8 mouse cellular contexts compared by ENCODE assay signal in genomic region chr6:124910032-124910431, GRCm38 (mm10). TPM values are rescaled to one million over a fixed set of nuclear protein-coding genes. Genes with fewer than 3 reads are reported as not detected.
DNase-seq lines count a peak whose midpoint lies in the region; ATAC-seq and TF ChIP-seq lines count a peak whose summit lies in the region.

No protein-coding gene starts in this region.

- peak overlapping the region; percentile 43 for H3K4me2 ChIP-seq in limb, embryonic 14.5 days (replicated peaks; ENCODE audit: low read depth, low read length, severe bottlenecking)

- TF ChIP-seq POLR2A in thymus, adult 2 months (IDR thresholded peaks at IDR 0.05; ENCODE audit: control insufficient read depth, extremely low read depth, insufficient read depth, low read length, poor library complexity), result no peak
- TF ChIP-seq POLR2A in limb, embryonic 14.5 days (IDR thresholded peaks at IDR 0.05; ENCODE audit: borderline replicate concordance, extremely low read depth, insufficient read depth, insufficient read length), result 0 out of 2 replicates have a peak, but pooled peaks have one; percentile 18

- DNase-seq in cerebellum, adult 11 months, result peak; percentile 24
- DNase-seq in cerebellum, adult 9-10 months, result no peak
- DNase-seq in thymus, postnatal 36 days, result peak; percentile 28 to 48
- no peak for DNase-seq in thymus, adult 2 months
- DNase-seq in limb, embryonic 14.5 days (ENCODE audit: low spot score), result no peak
- no peak for DNase-seq in urinary bladder, adult 18-20 months (ENCODE audit: low spot score in 2 of 2)
- no peak for DNase-seq in right cerebral cortex, adult 18-20 months
- no peak for DNase-seq in layer of hippocampus, adult 9-11 months

- H3K9me3 ChIP-seq in limb, embryonic 14.5 days (ENCODE audit: control insufficient read depth, low read length), result no peaks in the 10 kb centered on the region

- peak overlapping the region; percentile 38 for H3K9ac ChIP-seq in limb, embryonic 14.5 days (ENCODE audit: low read depth, low read length, severe bottlenecking)

- TF ChIP-seq CTCF in thymus, adult 2 months (IDR thresholded peaks at IDR 0.05; ENCODE audit: borderline replicate concordance, control insufficient read depth, extremely low read depth, insufficient read depth, low read length, poor library complexity), result no peak

- no peak overlapping the region for H3K27ac ChIP-seq in thymus, adult 2 months (ENCODE audit: control insufficient read depth, insufficient read depth, low read length)
- H3K27ac ChIP-seq in limb, embryonic 14.5 days (replicated peaks; ENCODE audit: low read depth, low read length), result no peak overlapping the region

- peaks cover 31% of the 10 kb centered on the region for H3K4me1 ChIP-seq in thymus, adult 2 months (replicated peaks; ENCODE audit: control insufficient read depth, insufficient read depth, low read length)
- peaks cover 15% of the 10 kb centered on the region for H3K4me1 ChIP-seq in limb, embryonic 14.5 days (ENCODE audit: control insufficient read depth, insufficient read depth, low read length)

- H3K4me3 ChIP-seq in thymus, adult 2 months (ENCODE audit: control insufficient read depth, insufficient read depth, low read length), result no peak overlapping the region
- peak overlapping the region; percentile 13 for H3K4me3 ChIP-seq in limb, embryonic 14.5 days (replicated peaks; ENCODE audit: low read length)

- peaks cover 12% of the 10 kb centered on the region for H3K36me3 ChIP-seq in thymus, adult 2 months (ENCODE audit: control insufficient read depth, insufficient read depth, low read length)
- H3K36me3 ChIP-seq in limb, embryonic 14.5 days (ENCODE audit: control insufficient read depth, insufficient read depth, low read length), result peaks cover 26% of the 10 kb centered on the region

- H3K27me3 ChIP-seq in thymus, adult 2 months (ENCODE audit: control insufficient read depth, insufficient read depth, low read length), result no peaks in the 10 kb centered on the region
- no peaks in the 10 kb centered on the region for H3K27me3 ChIP-seq in limb, embryonic 14.5 days (ENCODE audit: control insufficient read depth, insufficient read depth, low read length)

- WGBS in thymus, adult 2 months, result 15% methylated on average over 32 of the region's 32 CpGs
- WGBS in limb, embryonic 14.5 days, result 5% methylated on average over 28 of the region's 32 CpGs

- no peak for ATAC-seq in limb, embryonic 14.5 days (ENCODE audit: low FRiP score, low read depth)

RNA-seq across cellular contexts. Expression of gene Lag3, which starts 1.5 kb away (rescaled TPM):
- 27.7 and 30.1 TPM in 2 replicates for polyA plus RNA-seq in thymus, adult 2 months (2012; rRNA removed)
- polyA plus RNA-seq in limb, embryonic 14.5 days (2012; rRNA removed), result 2.3 and 3.2 TPM in 2 replicates
- polyA plus RNA-seq in limb, embryonic 14.5 days (2014; fragmentation: Nextera tagmentation; extraction: Ambion mirVana), result 2.0 and 2.6 TPM in 2 replicates

RNA-seq across cellular contexts. Expression of gene Ptms, which starts 9.9 kb away (rescaled TPM):
- 1,595 and 1,797 TPM in 2 replicates for polyA plus RNA-seq in thymus, adult 2 months (2012; rRNA removed)
- 1,126 and 1,778 TPM in 2 replicates for polyA plus RNA-seq in limb, embryonic 14.5 days (2012; rRNA removed)
- polyA plus RNA-seq in limb, embryonic 14.5 days (2014; fragmentation: Nextera tagmentation; extraction: Ambion mirVana), result 306 and 353 TPM in 2 replicates

RNA-seq across cellular contexts. Expression of gene Mlf2, which starts 21.2 kb away (rescaled TPM):
- polyA plus RNA-seq in thymus, adult 2 months (2012; rRNA removed), result 404 and 428 TPM in 2 replicates
- polyA plus RNA-seq in limb, embryonic 14.5 days (2012; rRNA removed), result 407 and 471 TPM in 2 replicates
- polyA plus RNA-seq in limb, embryonic 14.5 days (2014; fragmentation: Nextera tagmentation; extraction: Ambion mirVana), result 355 and 380 TPM in 2 replicates

RNA-seq across cellular contexts. Expression of gene Cd4, which starts 22.0 kb away (rescaled TPM):
- polyA plus RNA-seq in thymus, adult 2 months (2012; rRNA removed), result 549 and 565 TPM in 2 replicates
- 0.23 and 0.26 TPM in 2 replicates for polyA plus RNA-seq in limb, embryonic 14.5 days (2012; rRNA removed)
- 0.10 and 0.51 TPM in 2 replicates for polyA plus RNA-seq in limb, embryonic 14.5 days (2014; fragmentation: Nextera tagmentation; extraction: Ambion mirVana)

RNA-seq across cellular contexts. Expression of gene Gpr162, which starts 46.2 kb away (rescaled TPM):
- polyA plus RNA-seq in thymus, adult 2 months (2012; rRNA removed), result 136 and 138 TPM in 2 replicates
- polyA plus RNA-seq in limb, embryonic 14.5 days (2012; rRNA removed), result 7.5 and 10.8 TPM in 2 replicates
- polyA plus RNA-seq in limb, embryonic 14.5 days (2014; fragmentation: Nextera tagmentation; extraction: Ambion mirVana), result 2.1 and 2.3 TPM in 2 replicates

Comparison
In these comparisons a context has a peak if more than half of its experiments do, and no peak if none do; other contexts are left out.
1. DNase-seq: peak in cerebellum, adult 11 months (single experiment) and thymus, postnatal 36 days (2 of 2); none in cerebellum, adult 9-10 months (single experiment), thymus, adult 2 months (single experiment), limb, embryonic 14.5 days (single experiment), urinary bladder, adult 18-20 months (0 of 2), right cerebral cortex, adult 18-20 months (single experiment) and layer of hippocampus, adult 9-11 months (single experiment).